ENCODE assay signal across 8 mouse cellular contexts in genomic region chr8:85037681-85038531, GRCm38 (mm10). TPM values are rescaled to one million over a fixed set of nuclear protein-coding genes. Genes with fewer than 3 reads are reported as not detected.
DNase-seq lines count a peak whose midpoint lies in the region; ATAC-seq and TF ChIP-seq lines count a peak whose summit lies in the region.

No protein-coding gene starts in this region.

- under 1% methylated on average over 57 of the region's 57 CpGs for WGBS in cerebellum, adult 2 months
- WGBS in limb, embryonic 11.5 days: under 1% methylated on average over 56 of the region's 57 CpGs
- 1% methylated on average over 57 of the region's 57 CpGs for WGBS in midbrain, embryonic 10.5 days

- TF ChIP-seq POLR2A in cerebellum, adult 2 months (IDR thresholded peaks at IDR 0.05; ENCODE audit: borderline replicate concordance, insufficient read depth, low read length): no peak

- peak overlapping the region; percentile 91 for H3K9ac ChIP-seq in limb, embryonic 11.5 days (ENCODE audit: low read length)

- H3K9me3 ChIP-seq in limb, embryonic 11.5 days (ENCODE audit: control insufficient read depth, low read length): no peaks in the 10 kb centered on the region
- no peaks in the 10 kb centered on the region for H3K9me3 ChIP-seq in midbrain, embryonic 10.5 days (replicated peaks)

- H3K4me1 ChIP-seq in cerebellum, adult 2 months (ENCODE audit: control insufficient read depth, insufficient read depth, low read length): peaks cover 7% of the 10 kb centered on the region; the same call in 1 of the 2 replicates
- H3K4me1 ChIP-seq in limb, embryonic 11.5 days (ENCODE audit: control insufficient read depth, insufficient read depth, low read length): peaks cover 9% of the 10 kb centered on the region; the same call in 1 of the 2 replicates
- H3K4me1 ChIP-seq in midbrain, embryonic 10.5 days: peaks cover 38% of the 10 kb centered on the region

- peak overlapping the region; percentile 87 for H3K4me2 ChIP-seq in limb, embryonic 11.5 days (ENCODE audit: low read depth, severe bottlenecking)

- ATAC-seq in cerebellum, adult (ENCODE audit: insufficient number of reproducible peaks, low FRiP score, low TSS enrichment): no peak
- ATAC-seq in inflammation-experienced regulatory T-cells, adult 6 months: peak; percentile 14
- ATAC-seq in limb, embryonic 11.5 days (ENCODE audit: insufficient number of reproducible peaks, low FRiP score, low TSS enrichment, low read depth): no peak

- no peak for TF ChIP-seq CTCF in cerebellum, adult 2 months (IDR thresholded peaks at IDR 0.05; ENCODE audit: borderline replicate concordance, insufficient read depth, low read depth, low read length)

- peak; percentile 36 for DNase-seq in cerebellum, adult 11 months
- peak; percentile 41 to 61 for DNase-seq in cerebellum, adult 2 months
- peak; percentile 31 to 45 for DNase-seq in frontal cortex, postnatal 25 days (ENCODE audit: low spot score in 2 of 2)
- DNase-seq in limb, embryonic 11.5 days (ENCODE audit: low spot score): peak; percentile 67
- DNase-seq in midbrain, embryonic 10.5 days (ENCODE audit: low spot score): peak; percentile 68
- DNase-seq in spleen, adult 18-20 months: peak; percentile 32 to 67

- H3K36me3 ChIP-seq in limb, embryonic 11.5 days (ENCODE audit: control insufficient read depth, insufficient read depth, low read length): peaks cover 18% of the 10 kb centered on the region
- H3K36me3 ChIP-seq in midbrain, embryonic 10.5 days: peaks cover 50% of the 10 kb centered on the region

- peak overlapping the region; percentile 56 for H3K27ac ChIP-seq in cerebellum, adult 2 months (ENCODE audit: insufficient read depth, low read length)
- peak overlapping the region; percentile 99 for H3K27ac ChIP-seq in limb, embryonic 11.5 days (replicated peaks; ENCODE audit: low read depth, low read length)
- H3K27ac ChIP-seq in midbrain, embryonic 10.5 days (replicated peaks): peak overlapping the region; percentile 99

- H3K4me3 ChIP-seq in cerebellum, adult 2 months (replicated peaks; ENCODE audit: insufficient read depth, low read depth, low read length): peak overlapping the region; percentile 93
- peak overlapping the region; percentile 63 for H3K4me3 ChIP-seq in limb, embryonic 11.5 days (ENCODE audit: low read depth, low read length)
- H3K4me3 ChIP-seq in midbrain, embryonic 10.5 days: peak overlapping the region; percentile 76

- no peaks in the 10 kb centered on the region for H3K27me3 ChIP-seq in cerebellum, adult 2 months (ENCODE audit: control insufficient read depth, insufficient read depth, low read length)
- H3K27me3 ChIP-seq in limb, embryonic 11.5 days (ENCODE audit: control insufficient read depth, insufficient read depth, low read length): no peaks in the 10 kb centered on the region
- H3K27me3 ChIP-seq in midbrain, embryonic 10.5 days (ENCODE audit: low read depth, poor library complexity, severe bottlenecking): no peaks in the 10 kb centered on the region

RNA-seq across cellular contexts. Expression of gene Tnpo2, which starts 1.2 kb away (rescaled TPM):
- polyA plus RNA-seq in cerebellum, adult 2 months (2012; rRNA removed): 92.0 and 97.9 TPM in 2 replicates
- 10 to 100 TPM; 13.8 to 18.7 (median 16.5) TPM for polyA plus RNA-seq in inflammation-experienced regulatory T-cells, adult 6 months (2017; shearing (Covaris generic))
- polyA plus RNA-seq in limb, embryonic 11.5 days (2014; fragmentation: Nextera tagmentation; extraction: Ambion mirVana): 12.7 and 16.3 TPM in 2 replicates
- polyA plus RNA-seq in midbrain, embryonic 10.5 days (2016; fragmentation: Nextera tagmentation; extraction: Ambion mirVana): 28.6 and 34.9 TPM in 2 replicates

RNA-seq across cellular contexts. Expression of gene Trir, which starts 11.3 kb away (rescaled TPM):
- polyA plus RNA-seq in cerebellum, adult 2 months (2012; rRNA removed): 138 and 150 TPM in 2 replicates
- 10 to 100 TPM; 17.8 to 31.0 (median 24.1) TPM for polyA plus RNA-seq in inflammation-experienced regulatory T-cells, adult 6 months (2017; shearing (Covaris generic))
- polyA plus RNA-seq in limb, embryonic 11.5 days (2014; fragmentation: Nextera tagmentation; extraction: Ambion mirVana): 194 and 197 TPM in 2 replicates
- polyA plus RNA-seq in midbrain, embryonic 10.5 days (2016; fragmentation: Nextera tagmentation; extraction: Ambion mirVana): 140 and 146 TPM in 2 replicates

RNA-seq across cellular contexts. Expression of gene Asna1, which starts 12.8 kb away (rescaled TPM):
- polyA plus RNA-seq in cerebellum, adult 2 months (2012; rRNA removed): 291 and 296 TPM in 2 replicates
- 10 to 100 TPM; 50.0 to 67.9 (median 60.7) TPM for polyA plus RNA-seq in inflammation-experienced regulatory T-cells, adult 6 months (2017; shearing (Covaris generic))
- 119 and 131 TPM in 2 replicates for polyA plus RNA-seq in limb, embryonic 11.5 days (2014; fragmentation: Nextera tagmentation; extraction: Ambion mirVana)
- polyA plus RNA-seq in midbrain, embryonic 10.5 days (2016; fragmentation: Nextera tagmentation; extraction: Ambion mirVana): 160 and 164 TPM in 2 replicates

RNA-seq across cellular contexts. Expression of gene Fbxw9, which starts 21.9 kb away (rescaled TPM):
- 27.7 and 29.3 TPM in 2 replicates for polyA plus RNA-seq in cerebellum, adult 2 months (2012; rRNA removed)
- 1 to 10 TPM; 2.3 to 4.8 (median 2.9) TPM for polyA plus RNA-seq in inflammation-experienced regulatory T-cells, adult 6 months (2017; shearing (Covaris generic))
- 21.0 and 21.2 TPM in 2 replicates for polyA plus RNA-seq in limb, embryonic 11.5 days (2014; fragmentation: Nextera tagmentation; extraction: Ambion mirVana)
- 25.5 and 32.3 TPM in 2 replicates for polyA plus RNA-seq in midbrain, embryonic 10.5 days (2016; fragmentation: Nextera tagmentation; extraction: Ambion mirVana)

RNA-seq across cellular contexts. Expression of gene Best2, which starts 23.6 kb away (rescaled TPM):
- 0.06 and 0.07 TPM in 2 replicates for polyA plus RNA-seq in cerebellum, adult 2 months (2012; rRNA removed)
- not detected for polyA plus RNA-seq in inflammation-experienced regulatory T-cells, adult 6 months (2017; shearing (Covaris generic))
- not detected in 2 replicates for polyA plus RNA-seq in limb, embryonic 11.5 days (2014; fragmentation: Nextera tagmentation; extraction: Ambion mirVana)
- not detected in 2 replicates for polyA plus RNA-seq in midbrain, embryonic 10.5 days (2016; fragmentation: Nextera tagmentation; extraction: Ambion mirVana)
